Mouse (Mus musculus) midbrain, embryonic 16.5 days (tissue): ENCODE measurements around the gene Olfr559. TPM values are rescaled to one million over a fixed set of nuclear protein-coding genes. Genes with fewer than 3 reads are reported as not detected.

ENCODE experiments used
- ATAC-seq: fragments of 200-750 bp; cut with Nextera tagmentation; 2 replicates; pipeline ENCODE4 v1.8.0; 2017; ENCODE audit warnings: moderate TSS enrichment
- H3K27ac ChIP-seq: fragments of 300-500 bp; sonication (generic); 2 replicates; pipeline ENCODE4 v1.5.1; 2014; ENCODE audit warnings: mild to moderate bottlenecking, low read length, mixed read lengths
- H3K27me3 ChIP-seq: fragments of 300-500 bp; sonication (generic); 2 replicates; pipeline ENCODE4 v1.6.1; 2014; ENCODE audit warnings: low read depth, low read length, mixed read lengths; ENCODE audit not compliant: control insufficient read depth, insufficient read depth
- H3K36me3 ChIP-seq: fragments of 300-500 bp; sonication (generic); 2 replicates; pipeline ENCODE4 v1.6.1; 2014; ENCODE audit warnings: mild to moderate bottlenecking, low read length, moderate library complexity, mixed read lengths; ENCODE audit not compliant: control insufficient read depth, insufficient read depth
- H3K4me1 ChIP-seq: fragments of 300-500 bp; sonication (generic); 2 replicates; pipeline ENCODE4 v1.6.1; 2014; ENCODE audit warnings: mild to moderate bottlenecking, low read length, mixed read lengths; ENCODE audit not compliant: control insufficient read depth, insufficient read depth
- H3K4me2 ChIP-seq: fragments of 300-500 bp; sonication (generic); 2 replicates; pipeline ENCODE4 v1.6.1; 2014; ENCODE audit warnings: mild to moderate bottlenecking, low read length, mixed read lengths
- H3K4me3 ChIP-seq: fragments of 300-500 bp; sonication (generic); 2 replicates; pipeline ENCODE4 v1.5.1; 2014; ENCODE audit warnings: low read depth, mild to moderate bottlenecking, low read length, moderate library complexity, mixed read lengths
- H3K9ac ChIP-seq: fragments of 300-500 bp; sonication (generic); 2 replicates; pipeline ENCODE4 v1.6.1; 2014; ENCODE audit warnings: low read depth, low read length, mixed read lengths
- H3K9me3 ChIP-seq: fragments of 300-500 bp; sonication (generic); replicated peaks from 2 replicates; pipeline ENCODE4 v1.6.1; 2014; ENCODE audit warnings: mild to moderate bottlenecking, low read length, mixed read lengths; ENCODE audit not compliant: control insufficient read depth, poor library complexity, severe bottlenecking
- WGBS: fragments of 180-500 bp; shearing (Covaris S2); extraction: QIAGEN DNeasy Blood & Tissue Kit; methylation state at CpG from one replicate; pipeline ENCODE4 v1.1.7; 2014; 5-methylcytosine and 5-hydroxymethylcytosine counted together
- polyA plus RNA-seq: library from polyadenylated mRNA; unstranded; fragments of >200 nt; fragmentation: Nextera tagmentation; extraction: Ambion mirVana; gene quantifications from 2 replicates; pipeline ENCODE4 v1.2.1, GENCODE M21; 2015

Olfr559 gene
- not detected in 2 replicates for polyA plus RNA-seq

DNA sequence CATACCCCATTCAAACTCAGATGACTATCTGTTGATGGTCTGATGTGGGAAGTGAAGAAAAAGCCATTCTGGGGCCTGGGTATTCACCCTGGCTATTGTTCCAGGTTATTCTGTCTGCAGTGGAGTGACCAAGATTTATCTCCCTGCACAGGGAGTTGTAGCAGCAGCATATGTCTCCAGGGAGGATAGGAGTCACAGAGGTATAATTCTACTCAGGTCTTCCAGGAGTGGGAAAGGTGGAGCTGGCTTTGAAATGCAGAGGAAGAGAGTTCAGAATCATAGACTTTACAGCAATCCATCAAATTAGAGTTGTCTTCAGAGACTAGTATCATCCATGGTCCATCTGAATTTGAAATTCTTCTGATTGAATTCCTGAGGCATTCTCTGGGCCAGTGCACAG is at the start of gene Olfr559:
Olfr559 (minus strand) TSS at position 101 of the 400 bp plus-strand sequence.
- Histone ChIP-seq H3K4me1 (no peaks in the 10 kb centered on the region), H3K9me3 (no peaks in the 10 kb centered on the region), H3K27ac (no peak within 1 kb of the TSS), H3K27me3 (no peaks in the 10 kb centered on the region), H3K4me2 (no peak within 1 kb of the TSS), H3K36me3 (no peaks in the 10 kb centered on the region), H3K9ac (no peak within 1 kb of the TSS), H3K4me3 (no peak within 1 kb of the TSS)
- ATAC-seq = no peak

DNA sequence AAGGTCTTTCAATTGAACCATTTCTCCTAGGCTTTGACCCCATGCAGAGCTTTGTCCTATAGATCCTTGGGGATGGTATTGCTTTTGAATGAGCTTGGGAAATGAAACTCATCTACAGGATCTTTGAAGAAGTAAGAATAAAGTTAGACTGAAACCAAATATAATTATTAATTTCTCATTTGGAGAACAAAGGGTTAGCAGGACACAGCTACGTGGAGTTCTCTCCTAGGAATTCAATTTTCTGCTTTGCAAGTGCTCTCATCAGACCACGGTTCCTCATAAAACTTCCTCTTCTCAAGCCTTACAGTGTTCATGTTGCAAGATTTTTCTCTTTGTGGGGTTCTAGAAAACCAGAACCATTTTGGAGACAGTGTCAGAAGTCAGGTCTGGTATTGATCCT is 43.6 kb upstream of the Olfr559 start, which contains the start of gene Olfr561:
Olfr561 (plus strand) TSS at position 301 of the 400 bp plus-strand sequence.
- Histone ChIP-seq H3K4me1 (no peaks in the 10 kb centered on the region), H3K9me3 (no peaks in the 10 kb centered on the region), H3K9ac (no peak within 1 kb of the TSS), H3K4me3 (no peak within 1 kb of the TSS), H3K27me3 (no peaks in the 10 kb centered on the region), H3K27ac (no peak within 1 kb of the TSS), H3K4me2 (no peak within 1 kb of the TSS), H3K36me3 (no peaks in the 10 kb centered on the region)
- ATAC-seq = no peak
- WGBS = 88% methylated on average over 2 of the region's 2 CpGs

- Histone ChIP-seq H3K9ac (no peak within 1 kb of the TSS), H3K36me3 (no peaks in the 10 kb centered on the region), H3K4me1 (no peaks in the 10 kb centered on the region), H3K4me2 (no peak within 1 kb of the TSS), H3K27me3 (no peaks in the 10 kb centered on the region), H3K27ac (no peak within 1 kb of the TSS), H3K9me3 (no peaks in the 10 kb centered on the region), H3K4me3 (no peak within 1 kb of the TSS)
- no peak for ATAC-seq
- 72% methylated on average over 4 of the region's 4 CpGs for WGBS
Measured at GRCm38 (mm10) chr7:102759266-102759665, 32.0 kb upstream of the Olfr559 start, which contains the start of the genes Olfr560 and Olfr78. Gene Olfr560 (minus strand): TSS chr7:102759366. Gene Olfr78 (minus strand): TSS chr7:102759471.

DNA sequence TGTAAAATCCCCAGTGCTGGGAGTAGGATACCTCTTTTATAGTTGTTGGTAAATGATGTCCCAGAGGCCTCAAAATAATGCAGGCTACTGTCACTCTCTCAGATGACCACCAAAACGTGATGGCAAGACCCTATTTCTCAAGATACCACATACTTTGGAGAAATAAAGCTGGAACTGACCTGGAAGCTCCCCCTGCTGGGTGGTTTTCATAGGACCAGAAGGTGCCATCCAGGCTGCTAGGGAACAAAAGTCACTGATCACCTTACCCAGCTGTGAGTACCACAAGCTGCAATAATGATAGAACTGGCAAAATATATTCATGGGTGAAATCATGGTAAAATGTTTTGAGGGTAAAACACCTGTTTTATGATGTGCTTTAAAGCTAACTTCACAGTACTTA is 24.8 kb upstream of the Olfr559 start:
- 33% methylated on average over 1 of the region's 1 CpGs for WGBS
- ATAC-seq = no peak
- Histone ChIP-seq H3K27me3 (no peaks in the 10 kb centered on the region), H3K36me3 (no peaks in the 10 kb centered on the region), H3K4me1 (no peaks in the 10 kb centered on the region), H3K4me3 (no peak overlapping the region), H3K27ac (no peak overlapping the region), H3K9ac (no peak overlapping the region), H3K4me2 (no peak overlapping the region), H3K9me3 (no peaks in the 10 kb centered on the region)

- Histone ChIP-seq H3K27me3 (no peaks in the 10 kb centered on the region), H3K4me2 (no peak overlapping the region), H3K9ac (no peak overlapping the region), H3K9me3 (no peaks in the 10 kb centered on the region), H3K27ac (no peak overlapping the region), H3K4me1 (no peaks in the 10 kb centered on the region), H3K36me3 (no peaks in the 10 kb centered on the region), H3K4me3 (no peak overlapping the region)
- no peak for ATAC-seq
- WGBS = 73% methylated on average over 2 of the region's 2 CpGs
Measured at GRCm38 (mm10) chr7:102737705-102738104, 10.4 kb upstream of the Olfr559 start.

GRCm38 (mm10) chr7:102733793-102734192 is 6.5 kb upstream of the Olfr559 start:
- no peaks in the 10 kb centered on the region for H3K27me3 ChIP-seq
- no peak overlapping the region for H3K27ac ChIP-seq
- H3K36me3 ChIP-seq = no peaks in the 10 kb centered on the region
- H3K4me1 ChIP-seq = no peaks in the 10 kb centered on the region
- H3K4me3 ChIP-seq = no peak overlapping the region
- no peak overlapping the region for H3K4me2 ChIP-seq
- no peaks in the 10 kb centered on the region for H3K9me3 ChIP-seq
- no peak for ATAC-seq
- WGBS = 94% methylated on average over 1 of the region's 1 CpGs
- no peak overlapping the region for H3K9ac ChIP-seq

- H3K27ac ChIP-seq = no peak within 1 kb of the TSS
- no peaks in the 10 kb centered on the region for H3K36me3 ChIP-seq
- H3K4me2 ChIP-seq = no peak within 1 kb of the TSS
- H3K27me3 ChIP-seq = no peaks in the 10 kb centered on the region
- WGBS = 27% methylated on average over 1 of the region's 1 CpGs
- no peak for ATAC-seq
- H3K4me1 ChIP-seq = no peaks in the 10 kb centered on the region
- no peaks in the 10 kb centered on the region for H3K9me3 ChIP-seq
- no peak within 1 kb of the TSS for H3K9ac ChIP-seq
- H3K4me3 ChIP-seq = no peak within 1 kb of the TSS
Measured at GRCm38 (mm10) chr7:102718970-102719369, 8.3 kb downstream of the Olfr559 start, which contains the start of gene Olfr33. Gene Olfr33 (minus strand): TSS chr7:102719070.

DNA sequence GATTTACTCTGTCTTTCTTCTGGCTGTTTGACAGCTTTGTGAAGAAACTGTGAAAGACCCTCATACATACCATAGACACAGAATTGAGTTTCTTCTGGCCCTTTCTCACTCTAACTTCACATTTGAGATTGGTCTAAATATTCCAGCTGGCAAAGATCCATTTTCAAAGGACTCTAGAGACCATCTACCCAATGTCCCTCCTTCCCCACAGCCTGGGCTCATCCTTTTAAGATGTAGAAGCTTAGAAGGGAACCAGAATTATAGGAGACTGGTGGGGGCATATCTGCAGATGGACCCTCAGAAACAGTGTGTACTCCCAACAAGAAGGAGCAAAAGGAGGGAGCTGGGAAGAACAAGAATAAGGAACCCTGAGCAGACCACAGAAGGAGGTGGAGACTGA is 25.4 kb downstream of the Olfr559 start, which contains the start of gene Olfr558:
Olfr558 (plus strand) TSS at position 301 of the 400 bp plus-strand sequence.
- ATAC-seq = no peak
- H3K27me3 ChIP-seq = no peaks in the 10 kb centered on the region

GRCm38 (mm10) chr7:102698461-102698860 is 28.8 kb downstream of the Olfr559 start:
- WGBS = 89% methylated on average over 7 of the region's 7 CpGs
- no peaks in the 10 kb centered on the region for H3K4me1 ChIP-seq
- no peaks in the 10 kb centered on the region for H3K27me3 ChIP-seq
- H3K4me2 ChIP-seq = no peak overlapping the region
- H3K4me3 ChIP-seq = no peak overlapping the region
- ATAC-seq = no peak
- no peaks in the 10 kb centered on the region for H3K9me3 ChIP-seq
- no peaks in the 10 kb centered on the region for H3K36me3 ChIP-seq
- no peak overlapping the region for H3K9ac ChIP-seq
- H3K27ac ChIP-seq = no peak overlapping the region

More for the DNA sequence above, 25.4 kb downstream of the Olfr559 start, which contains the start of gene Olfr558:
- Histone ChIP-seq H3K36me3 (no peaks in the 10 kb centered on the region), H3K9ac (no peak within 1 kb of the TSS), H3K27ac (no peak within 1 kb of the TSS), H3K4me2 (no peak within 1 kb of the TSS), H3K4me3 (no peak within 1 kb of the TSS), H3K9me3 (no peaks in the 10 kb centered on the region), H3K4me1 (no peaks in the 10 kb centered on the region)
